In the genomic region with DNA sequence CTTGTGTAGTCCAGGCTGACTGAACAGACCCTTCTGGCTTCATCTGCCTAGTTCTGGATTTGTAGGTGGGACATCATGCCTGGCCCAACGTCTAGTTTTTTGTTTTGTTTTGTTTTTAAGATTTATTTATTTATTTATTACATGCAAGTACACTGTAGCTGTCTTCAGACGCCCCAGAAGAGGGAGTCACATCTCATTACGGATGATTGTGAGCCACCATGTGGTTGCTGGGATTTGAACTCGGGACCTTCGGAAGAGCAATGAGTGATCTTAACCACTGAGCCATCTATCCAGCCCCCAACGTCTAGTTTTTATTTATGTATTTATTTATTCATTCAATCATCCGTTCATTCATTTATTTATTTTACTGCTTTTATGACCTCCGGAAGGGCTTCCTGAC, we compare ENCODE assay signal across 8 mouse cellular contexts. TPM values are rescaled to one million over a fixed set of nuclear protein-coding genes. Genes with fewer than 3 reads are reported as not detected.
DNase-seq lines count a peak whose midpoint lies in the region; ATAC-seq and TF ChIP-seq lines count a peak whose summit lies in the region.

No protein-coding gene starts in this region.

- WGBS in heart, embryonic 13.5 days = 65% methylated on average over 8 of the region's 8 CpGs
- 63% methylated on average over 8 of the region's 8 CpGs for WGBS in lung, embryonic 15.5 days
- WGBS in limb, embryonic 12.5 days = 74% methylated on average over 8 of the region's 8 CpGs
- 67% methylated on average over 8 of the region's 8 CpGs for WGBS in stomach, embryonic 14.5 days

- H3K4me3 ChIP-seq in heart, embryonic 13.5 days = no peak overlapping the region
- no peak overlapping the region for H3K4me3 ChIP-seq in lung, embryonic 15.5 days
- H3K4me3 ChIP-seq in limb, embryonic 12.5 days (replicated peaks) = no peak overlapping the region
- no peak overlapping the region for H3K4me3 ChIP-seq in stomach, embryonic 14.5 days (ENCODE audit: low read depth, low read length)
- no peak overlapping the region for H3K4me3 ChIP-seq in left cerebral cortex, adult 2 months

- H3K36me3 ChIP-seq in heart, embryonic 13.5 days = peaks cover 18% of the 10 kb centered on the region
- H3K36me3 ChIP-seq in lung, embryonic 15.5 days = peaks cover 5% of the 10 kb centered on the region; the same call in 1 of the 2 replicates
- peaks cover 12% of the 10 kb centered on the region; the same call in 1 of the 2 replicates for H3K36me3 ChIP-seq in limb, embryonic 12.5 days
- no peaks in the 10 kb centered on the region for H3K36me3 ChIP-seq in stomach, embryonic 14.5 days (ENCODE audit: control insufficient read depth, insufficient read depth, low read length)

- ATAC-seq in heart, embryonic 13.5 days (ENCODE audit: extremely low read depth, insufficient number of reproducible peaks, low FRiP score, low TSS enrichment) = no peak
- no peak for ATAC-seq in lung, embryonic 15.5 days (ENCODE audit: borderline replicate concordance, extremely low read depth, low FRiP score, low TSS enrichment)
- ATAC-seq in limb, embryonic 12.5 days (ENCODE audit: insufficient number of reproducible peaks, insufficient read depth, low FRiP score, low TSS enrichment, low read depth) = no peak
- no peak for ATAC-seq in stomach, embryonic 14.5 days (ENCODE audit: insufficient number of reproducible peaks, insufficient read depth, low FRiP score, low read depth)

- peaks cover 11% of the 10 kb centered on the region; the same call in 1 of the 2 replicates for H3K27me3 ChIP-seq in heart, embryonic 13.5 days (replicated peaks)
- no peaks in the 10 kb centered on the region for H3K27me3 ChIP-seq in lung, embryonic 15.5 days
- no peaks in the 10 kb centered on the region for H3K27me3 ChIP-seq in limb, embryonic 12.5 days
- H3K27me3 ChIP-seq in stomach, embryonic 14.5 days (ENCODE audit: control insufficient read depth, insufficient read depth, low read length) = no peaks in the 10 kb centered on the region

- no peak for TF ChIP-seq CTCF in left cerebral cortex, adult 2 months (IDR thresholded peaks at IDR 0.05)

- peak overlapping the region; percentile 67 for H3K4me2 ChIP-seq in heart, embryonic 13.5 days
- peak overlapping the region; percentile 53 for H3K4me2 ChIP-seq in lung, embryonic 15.5 days
- peak overlapping the region; percentile 59 for H3K4me2 ChIP-seq in limb, embryonic 12.5 days
- peak overlapping the region; percentile 37 for H3K4me2 ChIP-seq in stomach, embryonic 14.5 days (replicated peaks; ENCODE audit: low read depth, low read length)

- H3K27ac ChIP-seq in heart, embryonic 13.5 days (replicated peaks) = no peak overlapping the region
- H3K27ac ChIP-seq in lung, embryonic 15.5 days = no peak overlapping the region
- H3K27ac ChIP-seq in limb, embryonic 12.5 days = no peak overlapping the region
- no peak overlapping the region for H3K27ac ChIP-seq in stomach, embryonic 14.5 days (ENCODE audit: low read length)
- H3K27ac ChIP-seq in left cerebral cortex, adult 2 months = no peak overlapping the region

- H3K4me1 ChIP-seq in heart, embryonic 13.5 days = peaks cover 6% of the 10 kb centered on the region
- peaks cover 7% of the 10 kb centered on the region; the same call in 1 of the 2 replicates for H3K4me1 ChIP-seq in lung, embryonic 15.5 days
- H3K4me1 ChIP-seq in limb, embryonic 12.5 days (replicated peaks) = peaks cover 12% of the 10 kb centered on the region
- H3K4me1 ChIP-seq in stomach, embryonic 14.5 days (ENCODE audit: control insufficient read depth, insufficient read depth, low read length) = no peaks in the 10 kb centered on the region

- intact Hi-C loops in heart, postnatal 10 days (cut with DNase I) = loop anchor here (5.0 kb wide), 2 partner anchors 116 to 186 kb away; no protein-coding TSS in a partner anchor
- intact Hi-C loops in left cerebral cortex, adult 2 months (cut with DNase I) = loop anchor here (2.0 to 5.0 kb wide), 2 partner anchors 185 to 246 kb away; no protein-coding TSS in a partner anchor

- no peaks in the 10 kb centered on the region for H3K9me3 ChIP-seq in heart, embryonic 13.5 days
- no peaks in the 10 kb centered on the region for H3K9me3 ChIP-seq in lung, embryonic 15.5 days
- H3K9me3 ChIP-seq in limb, embryonic 12.5 days = no peaks in the 10 kb centered on the region
- no peaks in the 10 kb centered on the region for H3K9me3 ChIP-seq in stomach, embryonic 14.5 days (ENCODE audit: control insufficient read depth, low read depth, low read length)

- 0 out of 2 replicates have a peak overlapping the region, but pooled peaks have one; percentile 50 for H3K9ac ChIP-seq in heart, embryonic 13.5 days
- H3K9ac ChIP-seq in lung, embryonic 15.5 days = no peak overlapping the region
- no peak overlapping the region for H3K9ac ChIP-seq in limb, embryonic 12.5 days (replicated peaks)
- no peak overlapping the region for H3K9ac ChIP-seq in stomach, embryonic 14.5 days (replicated peaks; ENCODE audit: low read depth, low read length)

- DNase-seq in heart, postnatal 10 days = no peak
- DNase-seq in lung, postnatal 36 days = no peak
- no peak for DNase-seq in left cerebral cortex, adult 2 months (ENCODE audit: extremely low spot score in 1 of 2, low spot score in 2 of 2)
- DNase-seq in urinary bladder, postnatal 36 days (ENCODE audit: low spot score in 2 of 2) = no peak

RNA-seq across cellular contexts. Expression of a gene that starts 0.5 kb away (rescaled TPM):
- polyA plus RNA-seq in heart, embryonic 13.5 days (2015; fragmentation: Nextera tagmentation; extraction: Ambion mirVana) = 0.91 and 0.99 TPM in 2 replicates
- 1 to 10 TPM; 1.5 to 1.7 TPM for total RNA-seq in heart, postnatal 10 days (2021)
- polyA plus RNA-seq in lung, embryonic 15.5 days (2015; fragmentation: Nextera tagmentation; extraction: Ambion mirVana) = 0.84 and 1.00 TPM in 2 replicates
- 0.44 TPM in 2 replicates for polyA plus RNA-seq in limb, embryonic 12.5 days (2016; fragmentation: Nextera tagmentation; extraction: Ambion mirVana)
- polyA plus RNA-seq in stomach, embryonic 14.5 days (2014; fragmentation: Nextera tagmentation; extraction: Ambion mirVana) = 1.3 and 1.7 TPM in 2 replicates
- 1 to 10 TPM; 6.0 to 6.2 TPM for total RNA-seq in left cerebral cortex, adult 2 months (2021)
